Mouse (Mus musculus) myocyte (in vitro differentiated cells): ENCODE results near the gene Farp1.

ENCODE experiments used
- CEBPB ChIP-seq: IDR thresholded peaks from 2 replicates; pipeline ENCODE4 v1.6.1; 2011; ENCODE audit warnings: mild to moderate bottlenecking, moderate library complexity; ENCODE audit not compliant: poor library complexity, insufficient read depth, severe bottlenecking
- E2F4 ChIP-seq: IDR thresholded peaks from one replicate; pipeline ENCODE4 v1.6.1; 2011; ENCODE audit warnings: mild to moderate bottlenecking, control low read depth, moderate library complexity; ENCODE audit not compliant: insufficient read depth
- MAX ChIP-seq: IDR thresholded peaks from one replicate; pipeline ENCODE4 v1.6.1; 2011; ENCODE audit warnings: low read depth, mild to moderate bottlenecking, control low read depth
- MYOD1 ChIP-seq, 3 experiments: IDR thresholded peaks; one replicate each; pipeline ENCODE4 v1.6.1; 2011; ENCODE audit warnings: control low read depth in 2 of 3, low read depth in 2 of 3, mild to moderate bottlenecking in 2 of 3, moderate library complexity in 1 of 3; ENCODE audit not compliant: insufficient read length in 2 of 3, control insufficient read depth in 1 of 3
- MYOG ChIP-seq, 3 experiments: IDR thresholded peaks; one replicate each; pipeline ENCODE4 v1.6.1; 2011; ENCODE audit warnings: control low read depth in 2 of 3, low read depth in 2 of 3, mild to moderate bottlenecking in 2 of 3; ENCODE audit not compliant: insufficient read length in 2 of 3, control insufficient read depth in 1 of 3, insufficient read depth in 1 of 3
- POLR2A ChIP-seq: IDR thresholded peaks from one replicate; pipeline ENCODE4 v1.6.1; 2011; ENCODE audit warnings: low read depth, mild to moderate bottlenecking, control low read depth, moderate library complexity; ENCODE audit not compliant: insufficient read length
- POLR2AphosphoS2 ChIP-seq: IDR thresholded peaks from one replicate; pipeline ENCODE4 v1.6.1; 2011; ENCODE audit warnings: low read depth, control low read depth; ENCODE audit not compliant: insufficient read length
- TCF12 ChIP-seq: IDR thresholded peaks from one replicate; pipeline ENCODE4 v1.6.1; 2011; ENCODE audit warnings: mild to moderate bottlenecking, control low read depth; ENCODE audit not compliant: poor library complexity, insufficient read depth, severe bottlenecking
- TCF3 ChIP-seq: IDR thresholded peaks from one replicate; pipeline ENCODE4 v1.6.1; 2011; ENCODE audit warnings: low read depth, control low read depth; ENCODE audit not compliant: insufficient read length
- USF1 ChIP-seq: IDR thresholded peaks from one replicate; pipeline ENCODE4 v1.6.1; 2011; ENCODE audit warnings: low read depth, mild to moderate bottlenecking, control low read depth, moderate library complexity

GRCm38 (mm10) chr14:121291881-121292280 is 256.9 kb downstream of the Farp1 start:
- TF ChIP-seq POLR2A (no peak), TCF12 (no peak), MAX (no peak), MYOG (IDR thresholded peaks at IDR 0.05; ENCODE audit: control insufficient read depth in 1 of 3, insufficient read depth in 1 of 3, insufficient read length in 2 of 3, low read depth in 2 of 3) (no peak), CEBPB (no peak), E2F4 (no peak), POLR2AphosphoS2 (no peak), TCF3 (no peak), USF1 (no peak), MYOD1 (IDR thresholded peaks at IDR 0.05; ENCODE audit: control insufficient read depth in 1 of 3, insufficient read length in 2 of 3, low read depth in 2 of 3) (no peak)
